Mouse (Mus musculus) MEL-GATA-1-ER (cell line): ENCODE measurements around the gene Dgki.

Source experiments
- DNase-seq: peaks from one replicate; pipeline ENCODE4 v3.0.0-alpha.2; 2012; ENCODE audit warnings: low read depth; ENCODE audit errors: extremely low read depth

Gene Dgki

GRCm38 (mm10) chr6:36931473-36931872, 368.5 kb downstream of the Dgki start:
- DNase-seq: no peak

GRCm38 (mm10) chr6:36929781-36930180, 370.2 kb downstream of the Dgki start:
- DNase-seq: no peak

GRCm38 (mm10) chr6:36926455-36926854, 373.5 kb downstream of the Dgki start:
- DNase-seq: no peak

GRCm38 (mm10) chr6:36922006-36922405, 378.0 kb downstream of the Dgki start:
- DNase-seq: no peak

GRCm38 (mm10) chr6:36911586-36911985, 388.4 kb downstream of the Dgki start:
- no peak for DNase-seq

GRCm38 (mm10) chr6:36907191-36907590, 392.8 kb downstream of the Dgki start:
- DNase-seq: no peak

GRCm38 (mm10) chr6:36905965-36906364, 394.0 kb downstream of the Dgki start:
- DNase-seq: no peak

GRCm38 (mm10) chr6:36904911-36905310, 395.1 kb downstream of the Dgki start:
- no peak for DNase-seq

GRCm38 (mm10) chr6:36903821-36904220, 396.2 kb downstream of the Dgki start:
- no peak for DNase-seq

- no peak for DNase-seq
Measured at GRCm38 (mm10) chr6:36903159-36903794, 396.7 kb downstream of the Dgki start.

GRCm38 (mm10) chr6:36899872-36900271, 400.1 kb downstream of the Dgki start:
- DNase-seq: no peak

- no peak for DNase-seq
Measured at GRCm38 (mm10) chr6:36898412-36898811, 401.6 kb downstream of the Dgki start.

- DNase-seq: no peak
Measured at GRCm38 (mm10) chr6:36897616-36898149, 402.3 kb downstream of the Dgki start.

- DNase-seq: no peak
Measured at GRCm38 (mm10) chr6:36896656-36897055, 403.3 kb downstream of the Dgki start.

- DNase-seq: no peak
Measured at GRCm38 (mm10) chr6:36891820-36892219, 408.2 kb downstream of the Dgki start.

GRCm38 (mm10) chr6:36890776-36891175, 409.2 kb downstream of the Dgki start:
- no peak for DNase-seq

- DNase-seq: no peak
Measured at GRCm38 (mm10) chr6:36890296-36890695, 409.7 kb downstream of the Dgki start.

- DNase-seq: no peak
Measured at GRCm38 (mm10) chr6:36881309-36881708, 418.7 kb downstream of the Dgki start.

GRCm38 (mm10) chr6:36880643-36881263, 419.2 kb downstream of the Dgki start:
- no peak for DNase-seq

GRCm38 (mm10) chr6:36877399-36877798, 422.6 kb downstream of the Dgki start:
- no peak for DNase-seq

GRCm38 (mm10) chr6:36876426-36876825, 423.6 kb downstream of the Dgki start:
- no peak for DNase-seq

GRCm38 (mm10) chr6:36875926-36876325, 424.1 kb downstream of the Dgki start:
- DNase-seq: no peak

- no peak for DNase-seq
Measured at GRCm38 (mm10) chr6:36872876-36873275, 427.1 kb downstream of the Dgki start.
